Comparison of ENCODE assay signal across 8 mouse cellular contexts in the genomic region with DNA sequence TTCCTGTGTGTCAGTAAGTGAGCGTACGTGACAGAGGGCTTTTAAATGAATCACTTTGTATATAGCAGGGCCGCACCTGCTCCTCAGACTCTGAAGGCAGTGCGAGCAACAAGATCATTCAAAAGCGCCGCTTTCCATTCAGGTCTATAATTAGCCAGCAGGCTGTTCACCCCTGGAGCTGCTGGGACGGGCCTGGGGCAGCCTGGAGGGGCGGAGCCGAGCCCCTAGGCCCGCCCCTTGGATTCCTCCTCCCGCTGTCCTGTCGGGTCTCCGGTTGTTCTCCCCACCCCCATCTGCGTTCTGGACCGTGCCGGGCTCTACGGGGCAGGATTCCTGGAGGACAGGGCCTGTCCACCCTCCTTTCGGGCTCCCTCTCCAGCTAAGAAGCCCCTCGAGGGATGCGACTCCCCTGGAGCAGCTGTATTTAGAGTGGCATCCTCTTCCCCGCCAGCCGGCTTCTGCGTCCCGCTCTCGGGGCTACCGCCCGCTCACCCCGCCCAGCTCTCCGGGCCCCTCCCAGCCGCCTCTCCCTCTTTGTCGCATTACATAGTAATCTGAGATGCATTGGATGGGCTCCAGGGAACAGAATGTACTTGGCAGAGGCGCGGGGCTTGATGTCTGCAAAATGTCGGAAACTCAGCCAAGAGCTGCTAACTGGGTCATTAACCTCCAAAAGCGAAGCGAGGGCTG.
DNase-seq lines count a peak whose midpoint lies in the region; ATAC-seq and TF ChIP-seq lines count a peak whose summit lies in the region.

No protein-coding gene starts in this region.

- H3K4me1 ChIP-seq in MEL (ENCODE audit: control insufficient read depth in 1 of 2, insufficient read depth in 2 of 2, low read length in 2 of 2), result peaks cover 0 to 5% of the 10 kb centered on the region in 2 experiments; a peak in 3 of 4 replicates
- H3K4me1 ChIP-seq in cerebellum, adult 2 months (ENCODE audit: control insufficient read depth, insufficient read depth, low read length), result peaks cover 12% of the 10 kb centered on the region
- peaks cover 16% of the 10 kb centered on the region for H3K4me1 ChIP-seq in lung, embryonic 14.5 days (ENCODE audit: insufficient read depth)
- H3K4me1 ChIP-seq in olfactory bulb, adult 2 months (ENCODE audit: control insufficient read depth, insufficient read depth, low read length), result peaks cover 28% of the 10 kb centered on the region

- H3K27me3 ChIP-seq in MEL (ENCODE audit: control insufficient read depth in 1 of 2, insufficient read depth in 2 of 2, low read length in 2 of 2), result no peaks in the 10 kb centered on the region
- no peaks in the 10 kb centered on the region for H3K27me3 ChIP-seq in cerebellum, adult 2 months (ENCODE audit: control insufficient read depth, insufficient read depth, low read length)
- no peaks in the 10 kb centered on the region for H3K27me3 ChIP-seq in lung, embryonic 14.5 days (ENCODE audit: insufficient read depth, low read length)

- H3K4me3 ChIP-seq in MEL (ENCODE audit: control insufficient read depth in 1 of 2, insufficient read depth in 1 of 2, low read depth in 2 of 2, low read length in 2 of 2), result peak overlapping the region; percentile 83 to 85
- H3K4me3 ChIP-seq in cerebellum, adult 2 months (replicated peaks; ENCODE audit: insufficient read depth, low read depth, low read length), result peak overlapping the region; percentile 71
- H3K4me3 ChIP-seq in lung, embryonic 14.5 days (ENCODE audit: low read depth, low read length), result peak overlapping the region; percentile 58
- H3K4me3 ChIP-seq in olfactory bulb, adult 2 months (ENCODE audit: insufficient read depth, low read depth, low read length), result peak overlapping the region; percentile 55

- peak in 1 of 2 experiments; percentile 64; a peak in 3 of 4 replicates for TF ChIP-seq POLR2A in MEL (IDR thresholded peaks at IDR 0.05; ENCODE audit: control insufficient read depth in 1 of 2, insufficient read depth in 1 of 2, low read depth in 1 of 2, low read length in 2 of 2, poor library complexity in 1 of 2)
- TF ChIP-seq POLR2A in cerebellum, adult 2 months (IDR thresholded peaks at IDR 0.05; ENCODE audit: borderline replicate concordance, insufficient read depth, low read length), result peak; percentile 57; the same call in 1 of the 2 replicates
- TF ChIP-seq POLR2A in olfactory bulb, adult 2 months (IDR thresholded peaks at IDR 0.05; ENCODE audit: insufficient read depth, low read depth, low read length), result peak; percentile 41; the same call in 1 of the 2 replicates

- no peak for TF ChIP-seq RAD21 in MEL (IDR thresholded peaks at IDR 0.05; ENCODE audit: low read depth, low read length)

- peak overlapping the region; percentile 45; the same call in 1 of the 2 replicates for H3K27ac ChIP-seq in MEL (ENCODE audit: control insufficient read depth, low read depth, low read length)
- peak overlapping the region; percentile 99 for H3K27ac ChIP-seq in cerebellum, adult 2 months (ENCODE audit: insufficient read depth, low read length)
- H3K27ac ChIP-seq in lung, embryonic 14.5 days (ENCODE audit: low read depth), result peak overlapping the region; percentile 98
- H3K27ac ChIP-seq in olfactory bulb, adult 2 months (ENCODE audit: insufficient read depth, low read depth, low read length), result peak overlapping the region; percentile 92

- peak; percentile 89 for DNase-seq in MEL (ENCODE audit: low read depth, low spot score)
- DNase-seq in cerebellum, adult 2 months, result peak; percentile 98 to 99
- peak; percentile 95 to 98 for DNase-seq in layer of hippocampus, adult 8-10 months (ENCODE audit: low spot score in 2 of 2)
- peak; percentile 100 for DNase-seq in lung, embryonic 14.5 days
- DNase-seq in thymus, adult 18-20 months, result peak; percentile 68 to 75

- no peaks in the 10 kb centered on the region for H3K9me3 ChIP-seq in MEL (replicated peaks; ENCODE audit: insufficient read depth, low read length)
- no peaks in the 10 kb centered on the region for H3K9me3 ChIP-seq in lung, embryonic 14.5 days (ENCODE audit: low read depth, low read length)

- peak overlapping the region; percentile 75 for H3K9ac ChIP-seq in MEL (ENCODE audit: control insufficient read depth, low read depth, low read length, poor library complexity, severe bottlenecking)
- peak overlapping the region; percentile 62 for H3K9ac ChIP-seq in lung, embryonic 14.5 days

- H3K4me2 ChIP-seq in lung, embryonic 14.5 days, result peak overlapping the region; percentile 74

- ATAC-seq in frontal cortex, adult (ENCODE audit: low TSS enrichment), result peak; percentile 88
- ATAC-seq in hematopoietic stem cell, adult 5-6 weeks (replicated peaks in 1 of 2; ENCODE audit: insufficient read depth in 1 of 2, low FRiP score in 2 of 2, low TSS enrichment in 1 of 2, low read depth in 1 of 2, poor library complexity in 2 of 2, severe bottlenecking in 2 of 2), result peak; percentile 80 to 90
- ATAC-seq in lung, embryonic 14.5 days (ENCODE audit: insufficient read depth), result peak; percentile 97

- no peak for TF ChIP-seq EP300 in MEL (IDR thresholded peaks at IDR 0.05; ENCODE audit: low read depth in 1 of 2, low read length in 2 of 2)

- WGBS in cerebellum, adult 2 months, result under 1% methylated on average over 36 of the region's 36 CpGs
- WGBS in lung, embryonic 14.5 days, result under 1% methylated on average over 36 of the region's 36 CpGs
- 1% methylated on average over 36 of the region's 36 CpGs for WGBS in olfactory bulb, adult 2 months

- no peaks in the 10 kb centered on the region for H3K79me2 ChIP-seq in MEL (ENCODE audit: control insufficient read depth, insufficient read depth, low read length, poor library complexity)

- TF ChIP-seq CTCF in MEL (IDR thresholded peaks at IDR 0.05 in 2 of 3, conservative IDR thresholded peaks at IDR 0.05 in 1 of 3; ENCODE audit: control insufficient read depth in 1 of 3, insufficient read depth in 1 of 3, low read depth in 2 of 3, low read length in 3 of 3, poor library complexity in 1 of 3, severe bottlenecking in 1 of 3), result no peak
- no peak for TF ChIP-seq CTCF in cerebellum, adult 2 months (IDR thresholded peaks at IDR 0.05; ENCODE audit: borderline replicate concordance, insufficient read depth, low read depth, low read length)
- TF ChIP-seq CTCF in lung, embryonic 14.5 days (IDR thresholded peaks at IDR 0.05; ENCODE audit: low read depth), result no peak
- TF ChIP-seq CTCF in olfactory bulb, adult 2 months (IDR thresholded peaks at IDR 0.05; ENCODE audit: insufficient read depth, low read depth, low read length), result 0 out of 2 replicates have a peak, but pooled peaks have one; percentile 21

- H3K36me3 ChIP-seq in MEL (ENCODE audit: control insufficient read depth in 1 of 2, insufficient read depth in 2 of 2, low read length in 2 of 2), result peaks cover 0 to 9% of the 10 kb centered on the region in 2 experiments; a peak in 2 of 4 replicates
- no peaks in the 10 kb centered on the region for H3K36me3 ChIP-seq in lung, embryonic 14.5 days (ENCODE audit: insufficient read depth)

TF ChIP-seq in MEL, 35 proteins besides CTCF, POLR2A, EP300 and RAD21:
- TF ChIP-seq NELFE (IDR thresholded peaks at IDR 0.05; ENCODE audit: low read depth, low read length), result 0 out of 2 replicates have a peak, but pooled peaks have one; percentile 44
- TF ChIP-seq MEF2A (IDR thresholded peaks at IDR 0.05; ENCODE audit: extremely low read depth, insufficient replicate concordance, low read depth, low read length, poor library complexity, severe bottlenecking), result 0 out of 2 replicates have a peak, but pooled peaks have one; percentile 13
- TF ChIP-seq TCF12 (IDR thresholded peaks at IDR 0.05; ENCODE audit: low read depth, low read length), result 0 out of 2 replicates have a peak, but pooled peaks have one; percentile 12
- 0 out of 2 replicates have a peak, but pooled peaks have one; percentile 7 for TF ChIP-seq TBP (IDR thresholded peaks at IDR 0.05; ENCODE audit: low read depth, low read length)
- no peak for TF ChIP-seq CHD2 (IDR thresholded peaks at IDR 0.05; ENCODE audit: low read length)
- 0 out of 2 replicates have a peak, but pooled peaks have one; percentile 62 for TF ChIP-seq MAZ (IDR thresholded peaks at IDR 0.05; ENCODE audit: low read depth, low read length)

Comparison
In these comparisons a context has a peak if more than half of its experiments do, and no peak if none do; other contexts are left out.
1. Peak in every context shown above with its lines: DNase-seq, ATAC-seq, H3K4me3 ChIP-seq and H3K27ac ChIP-seq.
2. H3K27ac ChIP-seq: peak in every context shown above with its lines; median percentile 99 in cerebellum, adult 2 months; 98 in lung, embryonic 14.5 days; 92 in olfactory bulb, adult 2 months; 45 in MEL.